Mouse (Mus musculus) brain, embryonic 14.5 days (tissue): ENCODE results near the gene Mrps6. TPM values are rescaled to one million over a fixed set of nuclear protein-coding genes. Genes with fewer than 3 reads are reported as not detected.

Experiments used
- DNase-seq: peaks from one replicate; pipeline ENCODE4 v3.0.0-alpha.2; 2011; ENCODE audit warnings: low read depth
- CTCF ChIP-seq: fragments of 200-500 bp; IDR thresholded peaks from 2 replicates; pipeline ENCODE4 v1.5.1; 2012; ENCODE audit warnings: inconsistent platforms, mild to moderate bottlenecking, moderate library complexity, borderline replicate concordance; ENCODE audit not compliant: insufficient read depth, insufficient read length; ENCODE audit errors: extremely low read depth
- POLR2A ChIP-seq: fragments of 200-500 bp; IDR thresholded peaks from 2 replicates; pipeline ENCODE4 v1.6.1; 2012; ENCODE audit warnings: mild to moderate bottlenecking, inconsistent platforms, borderline replicate concordance; ENCODE audit not compliant: poor library complexity, insufficient read depth, insufficient read length, severe bottlenecking; ENCODE audit errors: extremely low read depth
- polyA plus RNA-seq: library from polyadenylated mRNA; depleted of rRNA; stranded (reverse); fragments of >200 nt; gene quantifications from 2 replicates; pipeline ENCODE4 v1.2.3, GENCODE M21; 2012

Gene Mrps6
- polyA plus RNA-seq, 1 experiment, result 96.8 TPM

- DNase-seq, result no peak
- TF ChIP-seq POLR2A (no peak), CTCF (no peak)
Measured at GRCm38 (mm10) chr16:92037891-92038607, 20.0 kb upstream of the Mrps6 start.

- no peak for DNase-seq
- TF ChIP-seq CTCF (no peak), POLR2A (no peak)
Measured at GRCm38 (mm10) chr16:92039421-92039820, 18.6 kb upstream of the Mrps6 start.

GRCm38 (mm10) chr16:92039966-92040365 lies 18.1 kb upstream of the Mrps6 start:
- TF ChIP-seq POLR2A (no peak), CTCF (no peak)

GRCm38 (mm10) chr16:92051777-92052310 lies 6.2 kb upstream of the Mrps6 start:
- no peak for TF ChIP-seq CTCF
- TF ChIP-seq POLR2A, result no peak
- no peak for DNase-seq

More at GRCm38 (mm10) chr16:92039966-92040365, 18.1 kb upstream of the Mrps6 start:
- no peak for DNase-seq

- no peak for TF ChIP-seq POLR2A
- TF ChIP-seq CTCF, result no peak
- DNase-seq, result no peak
Measured at GRCm38 (mm10) chr16:92052569-92052968, 5.5 kb upstream of the Mrps6 start.

GRCm38 (mm10) chr16:92056711-92057110 lies 1.4 kb upstream of the Mrps6 start:
- no peak for DNase-seq

GRCm38 (mm10) chr16:92057456-92057851 lies 616 bp upstream of the Mrps6 start:
- no peak for TF ChIP-seq POLR2A
- DNase-seq, result no peak

More at GRCm38 (mm10) chr16:92056711-92057110, 1.4 kb upstream of the Mrps6 start:
- TF ChIP-seq POLR2A, result no peak
- no peak for TF ChIP-seq CTCF

GRCm38 (mm10) chr16:92058644-92059620 lies 862 bp downstream of the Mrps6 start:
- peak; percentile 25 for DNase-seq
- TF ChIP-seq CTCF, result no peak
- no peak for TF ChIP-seq POLR2A

GRCm38 (mm10) chr16:92060213-92060612 lies 2.1 kb downstream of the Mrps6 start:
- TF ChIP-seq CTCF, result no peak
- DNase-seq, result peak; percentile 14

- TF ChIP-seq POLR2A (no peak), CTCF (no peak)
- no peak for DNase-seq
Measured at GRCm38 (mm10) chr16:92061586-92061985, 3.5 kb downstream of the Mrps6 start.

GRCm38 (mm10) chr16:92062832-92063231 lies 4.8 kb downstream of the Mrps6 start:
- no peak for TF ChIP-seq CTCF
- TF ChIP-seq POLR2A, result no peak
- no peak for DNase-seq
